Mouse (Mus musculus) right cerebral cortex, postnatal 25 days (tissue): ENCODE results near the gene Abcc9.

Experiments
- DNase-seq: peaks from one replicate; pipeline ENCODE4 v3.0.0; 2022

The Abcc9 gene

GRCm38 (mm10) chr6:142609401-142610373 is 92.4 kb downstream of the Abcc9 start:
- no peak for DNase-seq

GRCm38 (mm10) chr6:142607080-142607479 is 95.0 kb downstream of the Abcc9 start:
- no peak for DNase-seq

GRCm38 (mm10) chr6:142602772-142603171 is 99.3 kb downstream of the Abcc9 start:
- no peak for DNase-seq

- DNase-seq: no peak
Measured at GRCm38 (mm10) chr6:142578831-142579230, 123.3 kb downstream of the Abcc9 start.

- DNase-seq: no peak
Measured at GRCm38 (mm10) chr6:142577801-142578200, 124.3 kb downstream of the Abcc9 start.

- DNase-seq: no peak
Measured at GRCm38 (mm10) chr6:142572876-142573275, 129.2 kb downstream of the Abcc9 start.

GRCm38 (mm10) chr6:142571629-142572360 is 130.3 kb downstream of the Abcc9 start:
- no peak for DNase-seq

- DNase-seq: peak; percentile 17
Measured at GRCm38 (mm10) chr6:142571055-142571618, 131.0 kb downstream of the Abcc9 start, which contains the start of gene Kcnj8. Gene Kcnj8 (minus strand): TSS chr6:142571614.

GRCm38 (mm10) chr6:142570046-142570770 is 131.9 kb downstream of the Abcc9 start:
- peak; percentile 14 for DNase-seq

GRCm38 (mm10) chr6:142568713-142569357 is 133.3 kb downstream of the Abcc9 start:
- DNase-seq: no peak

- DNase-seq: no peak
Measured at GRCm38 (mm10) chr6:142567452-142567851, 134.7 kb downstream of the Abcc9 start.

GRCm38 (mm10) chr6:142564746-142565145 is 137.4 kb downstream of the Abcc9 start:
- no peak for DNase-seq

- no peak for DNase-seq
Measured at GRCm38 (mm10) chr6:142561151-142561550, 141.0 kb downstream of the Abcc9 start.

- DNase-seq: no peak
Measured at GRCm38 (mm10) chr6:142558772-142559679, 143.1 kb downstream of the Abcc9 start.

GRCm38 (mm10) chr6:142558076-142558475 is 144.0 kb downstream of the Abcc9 start:
- DNase-seq: no peak

- no peak for DNase-seq
Measured at GRCm38 (mm10) chr6:142555988-142556387, 146.1 kb downstream of the Abcc9 start.

GRCm38 (mm10) chr6:142551482-142551881 is 150.6 kb downstream of the Abcc9 start:
- no peak for DNase-seq

- DNase-seq: no peak
Measured at GRCm38 (mm10) chr6:142550871-142551270, 151.2 kb downstream of the Abcc9 start.

- no peak for DNase-seq
Measured at GRCm38 (mm10) chr6:142548377-142548776, 153.7 kb downstream of the Abcc9 start.

GRCm38 (mm10) chr6:142545132-142545531 is 157.0 kb downstream of the Abcc9 start:
- DNase-seq: no peak

GRCm38 (mm10) chr6:142543648-142544047 is 158.5 kb downstream of the Abcc9 start:
- no peak for DNase-seq
